Mouse (Mus musculus): ENCODE results near the gene Dst.

DNA sequence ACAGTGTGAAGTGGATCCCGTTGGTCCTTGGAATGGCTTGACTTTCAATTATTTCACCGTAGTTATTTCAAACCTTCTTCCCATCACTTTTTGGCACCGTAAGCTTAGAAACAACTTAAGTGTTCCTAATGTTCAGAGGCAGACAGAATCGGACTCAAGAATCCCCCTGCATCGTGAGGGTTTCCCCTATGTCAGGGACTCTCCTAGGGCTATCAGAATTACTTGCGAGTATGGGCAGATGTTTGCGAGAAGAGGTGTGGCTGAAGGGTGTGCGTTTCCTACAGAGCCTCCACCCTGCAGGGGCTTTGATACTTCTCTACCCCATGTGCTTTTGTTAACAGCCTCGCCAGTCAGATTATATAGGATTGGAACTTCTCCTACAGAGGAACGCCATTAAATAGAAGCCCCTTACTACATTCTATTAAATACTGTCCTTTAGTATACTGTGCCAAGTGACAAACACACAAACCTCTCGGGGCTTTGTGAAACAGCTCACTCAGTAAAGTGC is 312.1 kb downstream of the Dst start:
- TF ChIP-seq CTCF (IDR thresholded peaks at IDR 0.05; ENCODE audit: low read depth, low read length) (no peak), GATA1 (IDR thresholded peaks at IDR 0.05; ENCODE audit: borderline replicate concordance, low read length) (no peak), TAL1 (conservative IDR thresholded peaks at IDR 0.05; ENCODE audit: low read depth, low read length) (no peak), POLR2AphosphoS5 (IDR thresholded peaks at IDR 0.05; ENCODE audit: insufficient replicate concordance, low read depth, low read length) (no peak), GATA2 (IDR thresholded peaks at IDR 0.05; ENCODE audit: borderline replicate concordance, low read depth, low read length) (no peak)
